Mouse (Mus musculus): ENCODE results near the gene AU040320.
A peak's percentile ranks its signal among the peaks of the same experiment; 100 is the strongest.

The AU040320 gene

GRCm38 (mm10) chr4:126753268-126754230 is at the start of gene AU040320, which contains the start of gene Ncdn:
Gene AU040320 (plus strand): TSS chr4:126753544.
Gene Ncdn (minus strand): TSS chr4:126753438.
- DNase-seq (ENCODE audit: low read depth) = peak; percentile 97

DNA sequence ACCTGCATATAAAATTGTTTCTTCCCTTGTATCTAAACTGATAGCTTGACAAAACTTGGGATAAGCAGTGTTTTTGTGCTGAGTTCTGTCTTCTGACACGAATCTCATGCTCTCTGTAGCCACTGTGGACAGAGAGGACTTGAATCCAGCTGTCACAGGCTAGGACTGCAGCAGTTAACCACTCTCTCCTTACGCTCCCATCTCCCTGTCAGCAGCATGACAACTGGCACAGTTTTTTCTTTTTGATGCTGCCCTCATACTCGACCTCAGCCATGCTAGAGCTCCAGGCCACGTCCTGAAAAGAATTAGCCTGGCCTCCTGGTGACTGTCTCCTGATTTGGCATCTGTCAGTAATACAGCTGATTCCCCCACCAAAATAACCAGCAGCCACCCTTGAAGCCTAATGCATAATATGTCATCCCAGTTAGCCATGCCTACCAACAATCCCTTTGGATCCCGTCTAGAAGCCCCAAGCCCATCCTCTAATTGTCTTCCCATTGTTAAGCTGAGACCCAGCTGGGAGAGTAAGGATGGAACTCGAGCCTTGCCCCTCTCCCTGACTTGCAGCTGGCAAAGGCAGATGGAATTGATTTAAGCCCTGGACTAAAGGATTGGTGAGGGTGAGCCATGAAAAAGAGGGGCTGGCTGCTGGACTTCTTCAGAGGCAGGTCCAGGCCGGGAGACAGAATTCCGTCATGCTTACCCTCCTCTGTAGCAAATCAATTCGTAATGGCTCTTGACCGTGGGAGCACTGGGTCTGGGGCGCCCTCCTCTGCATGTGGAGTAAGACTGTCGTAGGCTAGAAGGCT is 46.5 kb upstream of the AU040320 start:
- DNase-seq (ENCODE audit: low read depth) = no peak

DNA sequence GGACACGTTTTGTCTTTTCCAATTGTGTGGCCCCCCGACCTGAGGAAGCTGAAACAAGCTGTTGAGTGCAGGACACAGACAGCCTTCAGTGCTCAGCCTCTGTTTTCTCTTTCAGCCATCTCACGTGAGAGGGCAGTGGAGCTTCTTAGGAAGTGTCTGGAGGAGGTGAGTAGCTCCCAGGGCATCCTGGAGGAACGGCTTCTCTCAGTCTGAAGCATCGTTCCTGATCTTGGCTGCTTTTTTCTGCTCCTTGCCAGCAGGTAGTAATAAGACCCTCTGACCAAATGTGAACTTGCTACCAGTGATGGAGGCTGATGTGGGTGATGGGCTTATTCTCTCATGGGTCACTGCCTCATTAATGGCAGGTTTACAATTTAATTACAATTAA is 45.9 kb upstream of the AU040320 start:
- DNase-seq (ENCODE audit: low read depth) = no peak

- DNase-seq (ENCODE audit: low read depth) = no peak
Measured at GRCm38 (mm10) chr4:126732111-126732510, 21.2 kb upstream of the AU040320 start.

DNA sequence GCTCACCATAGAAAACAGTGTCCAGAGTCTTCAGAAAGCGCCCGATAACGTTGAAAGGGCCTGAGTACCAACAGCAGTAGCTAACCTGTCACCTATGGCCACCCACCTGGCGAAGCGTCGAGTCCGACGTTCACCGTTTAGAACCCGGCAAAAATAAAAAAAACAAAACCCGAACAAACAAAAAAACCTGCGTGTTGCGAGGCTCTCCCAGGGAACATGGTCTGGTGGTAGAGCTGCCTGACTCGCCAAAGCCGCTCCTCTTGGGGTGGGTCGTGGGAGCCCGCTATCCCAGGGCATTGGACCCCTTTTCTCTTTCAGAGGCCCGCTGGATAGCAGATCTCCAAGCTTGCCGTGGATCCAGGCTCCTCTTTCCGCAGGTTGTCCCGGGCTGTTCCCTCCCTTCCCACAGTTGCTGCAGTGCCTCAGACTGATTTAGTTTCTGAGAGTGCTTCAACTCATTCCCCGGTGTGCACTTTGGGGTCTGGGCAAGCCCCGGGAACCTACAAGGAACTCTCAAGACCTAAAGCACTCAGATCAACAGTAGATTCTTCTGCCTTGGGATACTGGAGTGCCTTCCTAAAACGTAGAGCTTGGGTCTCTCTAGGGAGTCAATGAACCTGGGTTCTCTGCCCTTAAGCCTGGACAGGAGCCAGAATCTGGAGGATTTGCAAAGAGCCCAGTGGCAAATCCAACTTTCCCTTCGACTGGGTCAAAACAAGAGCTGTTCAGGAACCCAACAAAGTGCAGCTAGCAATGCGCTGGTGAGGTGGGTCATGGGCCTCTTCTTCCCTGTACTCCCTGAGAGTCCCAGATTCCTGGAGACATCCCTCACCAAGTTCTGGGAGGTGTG is 20.6 kb upstream of the AU040320 start:
- no peak for DNase-seq (ENCODE audit: low read depth)

DNA sequence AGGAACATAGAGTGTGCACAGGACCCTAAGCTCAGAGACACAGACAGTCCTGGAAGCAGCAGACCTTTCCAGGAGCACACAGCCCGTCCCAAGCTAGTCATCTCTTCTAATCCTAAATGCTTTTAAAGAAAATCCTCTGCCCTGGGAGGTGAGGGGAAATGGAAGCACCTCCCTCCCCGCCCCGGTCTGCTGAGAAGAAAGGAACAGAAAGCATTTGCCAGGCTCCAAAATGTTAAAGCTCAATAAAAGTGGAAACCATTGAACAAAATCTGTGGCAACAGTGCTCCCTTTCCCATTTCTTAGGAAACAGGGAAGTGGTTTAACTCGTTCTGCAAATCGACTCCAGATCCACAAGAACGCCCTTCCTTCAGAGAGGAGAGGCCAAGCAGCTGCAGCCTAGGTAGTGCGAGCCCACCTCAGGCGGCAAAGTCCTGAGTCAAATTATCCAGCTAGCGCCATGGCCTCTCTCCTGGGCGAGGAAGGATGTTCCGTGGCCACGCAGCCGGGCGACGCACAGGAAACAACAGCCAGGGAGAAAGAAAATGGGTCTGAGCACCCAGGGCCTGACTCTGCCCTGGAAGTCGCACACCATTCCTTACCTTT is 19.2 kb upstream of the AU040320 start:
- DNase-seq (ENCODE audit: low read depth) = no peak

GRCm38 (mm10) chr4:126734700-126735381 is 18.5 kb upstream of the AU040320 start:
- DNase-seq (ENCODE audit: low read depth) = no peak

DNA sequence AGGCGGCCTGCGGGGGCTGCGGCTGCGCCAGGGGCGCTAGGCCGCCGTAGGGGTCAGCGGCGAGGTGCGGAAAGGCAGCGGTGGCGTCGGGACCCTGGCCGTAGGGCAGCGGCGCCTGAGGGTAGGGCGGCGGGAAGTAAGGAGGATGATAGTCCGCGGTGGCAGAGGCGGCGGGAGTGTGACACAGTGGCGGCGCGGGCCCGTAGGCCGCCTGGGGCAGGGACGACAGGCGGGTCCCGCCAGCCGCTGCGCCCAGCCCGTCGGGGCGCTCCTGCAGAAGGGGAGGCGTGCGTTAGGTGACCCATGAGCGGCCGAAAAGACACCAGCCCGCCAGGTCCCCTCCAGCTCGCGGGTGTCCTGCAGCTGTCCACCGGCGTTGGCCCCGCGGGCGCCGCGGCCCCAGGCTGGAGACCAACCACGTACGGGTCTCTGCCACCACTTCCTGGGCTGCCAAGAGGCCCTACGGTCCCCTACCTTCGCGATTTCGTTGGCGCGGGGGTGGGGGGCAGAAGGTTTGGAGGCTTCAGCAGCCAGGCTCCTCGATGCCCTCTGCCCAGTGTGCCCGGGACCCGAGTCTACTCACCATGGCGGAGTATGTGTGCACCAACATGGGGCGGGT is 17.9 kb upstream of the AU040320 start:
- no peak for DNase-seq (ENCODE audit: low read depth)

DNA sequence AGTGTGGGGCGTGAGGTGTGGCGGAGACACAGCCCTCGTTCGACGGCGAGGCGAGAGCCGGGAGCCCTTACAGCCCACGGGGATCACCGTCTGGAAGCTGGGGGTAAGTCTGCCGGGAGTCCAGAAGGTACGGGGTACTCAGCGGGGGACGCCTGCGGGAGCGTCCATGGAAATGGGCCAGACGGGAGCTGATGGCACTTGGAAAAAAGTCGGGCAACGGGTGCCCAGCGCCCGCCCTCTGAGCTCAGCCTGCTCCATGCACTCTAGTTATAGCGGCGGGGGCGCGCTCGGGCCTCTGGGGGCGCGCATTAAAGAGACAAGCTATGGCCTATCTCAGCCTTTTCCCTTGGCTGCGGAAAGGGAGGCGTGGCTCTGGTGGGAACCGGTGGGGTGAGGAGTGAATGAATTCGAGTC is 17.3 kb upstream of the AU040320 start, which contains the start of gene Tfap2e:
Gene Tfap2e (minus strand): TSS at position 240 of the 414 bp plus-strand sequence.
- DNase-seq (ENCODE audit: low read depth) = no peak

GRCm38 (mm10) chr4:126739966-126740676 is 13.2 kb upstream of the AU040320 start:
- DNase-seq (ENCODE audit: low read depth) = peak; percentile 66

DNA sequence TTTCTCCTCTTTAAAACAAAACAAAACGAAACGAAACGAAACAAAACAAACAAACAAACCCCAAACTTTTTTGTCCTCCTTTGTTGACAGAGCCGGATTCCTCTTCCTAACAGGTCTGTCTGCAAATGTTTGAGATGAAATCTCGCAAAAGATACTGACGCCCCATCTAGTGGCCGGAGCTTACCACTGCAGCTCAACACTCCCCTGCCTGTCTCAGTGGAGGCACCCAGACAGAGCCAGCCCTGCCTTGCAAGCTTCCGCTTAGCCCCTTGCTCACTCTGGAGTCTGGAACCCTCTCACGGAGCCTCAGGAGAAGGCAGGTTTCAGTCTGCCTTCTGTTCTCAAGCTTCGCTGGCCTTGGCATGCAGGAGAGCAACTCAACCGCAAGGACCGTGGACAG is 11.9 kb upstream of the AU040320 start:
- peak; percentile 78 for DNase-seq (ENCODE audit: low read depth)

DNA sequence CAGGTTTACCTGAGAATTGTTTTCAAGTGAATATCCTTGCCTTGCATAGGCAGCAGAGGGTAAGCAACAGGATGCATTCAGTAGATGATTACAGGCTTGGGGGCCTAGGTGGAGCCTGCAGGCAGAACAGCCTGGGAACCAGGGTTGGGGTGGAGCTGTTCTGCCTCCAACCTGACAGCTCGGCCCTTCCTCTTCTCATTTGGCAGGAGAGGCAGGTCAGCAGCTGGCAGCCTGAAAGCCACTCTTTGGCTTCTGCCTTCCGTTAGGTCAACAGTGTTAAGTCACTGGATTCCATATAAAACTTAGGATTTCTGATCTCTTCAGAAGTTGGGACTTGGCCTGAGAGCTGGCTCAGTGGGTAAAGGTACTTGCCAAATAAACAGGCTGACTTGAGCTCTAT is 10.4 kb upstream of the AU040320 start:
- DNase-seq (ENCODE audit: low read depth) = no peak

DNA sequence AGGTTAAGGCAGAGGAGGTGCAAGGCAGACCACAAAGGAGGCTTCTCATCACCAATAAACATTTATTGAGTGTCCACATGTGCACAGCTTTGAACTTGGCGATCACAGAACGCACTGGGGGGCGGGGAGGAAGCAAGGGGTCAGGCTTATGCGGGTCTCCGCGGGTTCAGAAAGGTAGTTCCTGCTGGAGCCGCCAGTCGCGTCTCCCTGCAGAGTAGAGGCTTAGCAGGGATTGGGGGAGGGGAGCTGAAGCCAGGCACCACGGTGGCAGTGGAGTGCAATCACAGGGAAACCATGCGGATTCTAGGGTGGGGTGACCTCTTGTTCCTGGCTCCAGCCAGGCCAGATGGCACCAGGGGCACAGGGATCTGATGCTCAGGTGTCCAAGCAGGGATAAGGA is 9.6 kb upstream of the AU040320 start:
- no peak for DNase-seq (ENCODE audit: low read depth)

DNA sequence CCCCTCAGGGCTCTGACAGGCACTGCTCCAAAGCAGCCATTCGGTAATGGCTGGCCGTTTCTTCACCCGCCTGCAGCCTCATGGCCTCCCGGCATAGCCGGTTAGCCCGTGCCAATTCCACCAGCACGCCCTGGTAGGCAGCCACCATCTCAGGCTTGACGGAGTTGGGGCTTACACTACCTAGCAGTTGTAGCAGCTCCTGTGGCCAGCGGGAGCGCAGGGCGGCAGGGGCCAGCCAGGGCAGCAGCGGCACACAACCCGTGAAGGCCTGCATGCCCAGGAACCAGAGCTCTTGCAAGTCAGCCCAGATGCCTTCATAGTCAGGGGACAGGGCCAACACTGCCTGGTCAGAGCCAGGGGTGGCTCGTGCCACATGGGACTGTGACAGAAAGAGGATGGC is 8.5 kb upstream of the AU040320 start:
- no peak for DNase-seq (ENCODE audit: low read depth)

DNA sequence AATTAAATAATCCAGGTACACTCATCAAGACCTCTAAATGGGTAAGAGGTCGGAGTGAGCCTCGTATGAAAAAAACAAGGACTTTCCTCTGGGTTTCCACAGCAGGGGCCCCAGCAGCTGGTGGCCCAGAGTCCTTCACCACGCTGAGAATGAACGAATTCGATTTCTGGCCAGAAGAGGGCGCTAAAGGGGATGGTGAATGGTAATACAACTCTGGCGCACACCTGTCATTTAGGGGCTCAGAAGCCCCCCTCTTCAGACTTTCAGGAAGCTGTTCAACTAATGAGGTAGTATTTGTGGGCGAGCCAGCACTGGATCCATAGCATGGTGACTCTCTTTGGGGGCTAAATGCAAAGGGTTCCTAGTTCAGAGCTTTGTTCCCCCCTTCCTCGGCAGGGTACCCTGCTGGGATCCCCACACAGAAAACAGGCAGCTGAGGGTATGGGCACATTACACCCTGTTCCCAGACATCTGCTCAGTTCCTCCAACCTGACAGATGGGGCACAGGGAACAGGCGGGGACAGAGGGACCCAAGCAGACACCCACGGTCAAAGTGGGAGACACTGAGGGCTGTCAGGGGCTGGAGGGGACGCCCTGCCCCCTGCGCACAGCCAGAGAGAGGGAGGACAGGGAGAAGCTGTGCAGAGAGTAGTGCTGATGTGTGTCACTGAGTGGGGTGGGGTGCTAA is 7.7 kb upstream of the AU040320 start:
- peak; percentile 37 for DNase-seq (ENCODE audit: low read depth)

- no peak for DNase-seq (ENCODE audit: low read depth)
Measured at GRCm38 (mm10) chr4:126746194-126746840, 7.0 kb upstream of the AU040320 start.

DNA sequence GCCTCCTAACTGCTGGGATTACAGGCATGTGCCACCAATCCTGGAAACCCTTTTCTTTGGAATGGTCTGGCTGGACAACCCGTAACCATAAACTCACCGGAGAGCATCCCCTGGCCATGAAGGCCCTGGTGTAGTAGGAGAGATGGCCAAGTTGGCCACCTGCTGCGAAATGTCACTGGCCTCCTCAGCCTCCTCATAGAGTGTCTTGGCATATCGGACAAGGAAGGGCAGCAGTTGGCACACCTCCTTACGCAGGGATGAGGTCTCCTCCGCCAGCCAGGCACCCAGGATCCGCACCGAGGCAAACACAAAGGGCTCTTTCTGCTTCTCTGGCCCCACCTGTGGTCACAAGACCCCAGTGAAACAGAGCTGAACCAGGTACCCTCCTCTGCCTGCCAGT is 5.0 kb upstream of the AU040320 start:
- no peak for DNase-seq (ENCODE audit: low read depth)

GRCm38 (mm10) chr4:126749553-126749952 is 3.8 kb upstream of the AU040320 start:
- no peak for DNase-seq (ENCODE audit: low read depth)
